Mouse (Mus musculus) bone marrow macrophage, adult 2 months (primary cell): ENCODE data around the gene Triobp. TPM values are rescaled to one million over a fixed set of nuclear protein-coding genes. Genes with fewer than 3 reads are reported as not detected.
A peak's percentile ranks its signal among the peaks of the same experiment; 100 is the strongest.

Source experiments
- H3K27ac ChIP-seq: 2 replicates; pipeline ENCODE4 v1.5.1; 2012; ENCODE audit warnings: low read depth, low read length; ENCODE audit not compliant: insufficient read depth
- H3K4me1 ChIP-seq: 2 replicates; pipeline ENCODE4 v1.6.1; 2012; ENCODE audit warnings: low read length; ENCODE audit not compliant: control insufficient read depth, insufficient read depth
- H3K4me3 ChIP-seq: 2 replicates; pipeline ENCODE4 v1.5.1; 2012; ENCODE audit warnings: mild to moderate bottlenecking, low read length, moderate library complexity; ENCODE audit not compliant: insufficient read depth
- CTCF ChIP-seq: IDR thresholded peaks from 2 replicates; pipeline ENCODE4 v1.5.1; 2012; ENCODE audit warnings: low read depth, mild to moderate bottlenecking, low read length, moderate library complexity
- POLR2A ChIP-seq: IDR thresholded peaks from 2 replicates; pipeline ENCODE4 v1.6.1; 2012; ENCODE audit warnings: mild to moderate bottlenecking, low read depth, low read length, borderline replicate concordance
- polyA plus RNA-seq: library from polyadenylated mRNA; stranded (reverse); fragments of >200 nt; gene quantifications from 2 replicates; pipeline ENCODE4 v1.2.4, GENCODE M21; 2012; ENCODE audit not compliant: missing spikeins, insufficient read depth, insufficient read length

Gene Triobp
- polyA plus RNA-seq, 1 experiment = 33.2 TPM

DNA sequence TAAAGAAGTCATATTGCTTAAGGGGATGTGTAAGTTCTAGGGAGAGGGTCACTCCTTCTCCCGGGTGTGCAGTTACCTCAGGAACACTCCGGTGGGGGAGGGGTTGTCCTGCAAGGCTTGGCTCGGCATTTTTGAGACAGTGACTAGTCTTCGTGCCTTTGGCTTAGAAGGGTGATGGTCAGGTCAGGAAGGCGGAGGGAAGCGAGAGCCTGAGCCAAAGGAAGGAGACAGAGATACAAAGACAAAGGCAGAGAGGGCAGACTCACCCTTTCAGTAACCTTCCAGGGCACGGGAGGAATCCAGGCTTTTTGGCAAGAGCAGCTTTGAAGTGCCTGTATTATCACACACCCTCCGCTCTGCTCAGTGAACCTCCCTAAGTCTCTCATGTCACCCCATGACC lies 22.4 kb upstream of the Triobp start:
- peaks cover 17% of the 10 kb centered on the region for H3K4me1 ChIP-seq
- TF ChIP-seq CTCF (no peak), POLR2A (no peak)
- H3K27ac ChIP-seq = no peak overlapping the region
- H3K4me3 ChIP-seq = no peak overlapping the region

DNA sequence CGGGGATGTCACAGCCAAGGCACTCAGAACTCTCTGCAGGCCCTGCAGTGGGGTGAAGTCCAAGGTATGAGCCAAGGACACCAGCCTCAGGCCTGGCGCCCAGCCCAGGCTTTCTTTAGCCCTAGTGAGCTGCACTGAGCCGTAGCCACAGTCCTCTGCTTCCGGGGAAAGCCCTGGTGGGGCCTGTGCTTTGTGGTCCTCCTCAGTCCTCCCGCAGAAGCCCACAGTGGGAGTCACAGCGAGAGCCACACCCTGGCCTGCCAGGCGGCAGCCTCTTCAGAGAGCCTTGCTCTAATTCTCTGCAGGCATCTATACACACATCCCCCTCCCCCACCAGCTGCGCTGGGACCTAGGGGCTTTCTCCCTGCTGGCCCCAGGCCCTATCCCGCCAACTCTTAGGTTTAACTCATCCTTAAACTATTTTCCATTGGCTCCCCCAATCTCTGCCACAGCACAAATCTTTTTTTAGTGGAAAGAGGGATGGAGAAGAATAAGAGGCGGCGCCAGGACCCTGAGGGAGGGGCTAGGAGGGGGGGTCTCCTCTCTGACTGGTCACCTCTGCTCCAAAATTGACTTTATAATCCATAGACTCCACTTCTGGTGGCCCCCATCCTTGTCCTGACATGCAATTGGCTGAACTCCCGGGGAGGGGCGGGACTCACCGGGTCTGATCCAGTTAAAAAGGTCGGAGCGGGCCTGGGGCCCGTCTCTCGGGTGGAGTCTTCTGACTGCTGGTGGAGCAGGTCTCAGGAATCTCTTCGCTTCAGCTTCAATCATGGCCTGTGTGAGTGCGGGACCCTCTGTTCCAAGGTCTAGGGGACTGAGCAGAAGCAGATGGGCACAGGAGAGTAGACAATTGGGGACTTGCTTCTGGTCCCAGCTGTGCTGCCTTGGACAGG lies 21.3 kb upstream of the Triobp start, which contains the start of gene Lgals1:
Gene Lgals1 (plus strand): TSS at position 705 of the 899 bp plus-strand sequence.
- H3K4me1 ChIP-seq = peaks cover 17% of the 10 kb centered on the region

DNA sequence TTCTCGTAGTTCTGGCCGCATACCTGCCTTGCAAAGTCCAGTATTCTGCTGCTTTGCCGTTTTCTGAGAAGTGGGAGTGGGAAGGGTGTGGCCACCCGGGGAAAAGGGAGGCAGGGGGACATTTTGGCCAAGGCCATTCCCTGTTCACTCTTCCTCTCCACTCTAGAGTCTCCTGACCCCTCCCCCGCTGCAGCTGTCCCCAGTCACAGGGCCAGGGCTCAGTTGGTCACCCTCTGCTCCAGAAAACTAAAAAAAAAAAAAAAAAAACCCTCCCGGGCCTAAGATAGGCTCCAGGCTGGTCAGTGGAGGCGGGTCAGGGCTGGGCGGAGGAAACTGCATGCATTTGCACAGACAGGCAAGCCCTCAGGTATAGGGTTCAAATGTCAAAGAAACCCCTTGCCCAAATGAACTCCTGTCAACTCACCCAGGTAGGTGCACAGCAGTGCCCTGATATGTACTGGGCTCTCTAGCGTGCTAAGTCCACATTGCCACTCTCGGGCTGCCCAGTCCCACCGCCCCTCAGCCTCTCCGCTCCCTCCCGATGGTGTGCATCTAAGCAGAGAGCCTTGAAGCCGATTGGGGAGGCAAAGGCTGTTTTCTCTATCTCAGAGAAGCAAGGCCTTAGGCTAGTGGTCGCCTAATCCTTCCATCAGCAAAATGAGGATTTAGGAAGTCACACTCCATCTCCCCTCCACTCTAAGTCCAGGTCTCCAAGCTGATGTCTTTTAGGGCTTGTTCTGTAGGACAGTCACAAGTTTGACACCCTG lies 20.3 kb upstream of the Triobp start:
- peak overlapping the region; percentile 93 for H3K27ac ChIP-seq
- TF ChIP-seq CTCF (no peak), POLR2A (no peak)
- peaks cover 17% of the 10 kb centered on the region for H3K4me1 ChIP-seq
- H3K4me3 ChIP-seq = peak overlapping the region; percentile 87

More for the DNA sequence above, 21.3 kb upstream of the Triobp start, which contains the start of gene Lgals1:
- peak; percentile 98 for TF ChIP-seq POLR2A
- TF ChIP-seq CTCF = no peak
- Histone ChIP-seq H3K27ac (peak within 1 kb of the TSS; percentile 93), H3K4me3 (peak within 1 kb of the TSS; percentile 87)

DNA sequence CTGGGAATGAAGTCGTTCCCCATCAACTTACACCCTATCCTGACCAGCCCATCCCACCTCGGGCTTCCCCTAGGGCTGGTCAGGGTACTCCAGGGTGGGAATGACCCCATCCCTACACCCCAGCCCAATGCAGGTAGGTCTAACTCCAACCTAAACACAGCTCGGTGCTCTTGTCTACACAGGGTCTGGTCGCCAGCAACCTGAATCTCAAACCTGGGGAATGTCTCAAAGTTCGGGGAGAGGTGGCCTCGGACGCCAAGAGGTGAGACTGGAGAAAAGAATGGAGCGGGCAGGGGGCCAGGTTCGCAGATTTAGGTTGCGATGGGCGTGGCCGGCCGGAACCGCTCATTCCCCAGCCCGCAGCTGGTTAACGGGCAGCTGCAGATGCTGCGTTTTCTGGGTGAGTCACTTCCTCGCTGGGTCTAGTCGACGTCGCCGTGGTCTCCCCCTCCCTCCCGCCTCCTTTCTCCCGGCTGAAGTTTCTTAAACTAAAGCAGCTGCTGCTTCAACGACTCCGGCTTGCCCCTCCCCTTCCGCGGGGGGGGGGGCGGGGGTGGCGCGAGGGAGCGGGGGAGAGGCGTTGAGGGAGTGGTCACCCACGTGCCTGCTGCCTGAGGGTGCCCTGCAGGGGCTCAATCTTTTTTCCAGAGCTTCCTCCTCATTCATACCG lies 19.6 kb upstream of the Triobp start:
- TF ChIP-seq CTCF (no peak), POLR2A (0 out of 2 replicates have a peak, but pooled peaks have one; percentile 37)
- Histone ChIP-seq H3K4me1 (peaks cover 17% of the 10 kb centered on the region), H3K4me3 (peak overlapping the region; percentile 87), H3K27ac (peak overlapping the region; percentile 93)

- Histone ChIP-seq H3K4me3 (peak overlapping the region; percentile 47), H3K27ac (peak overlapping the region; percentile 85), H3K4me1 (peaks cover 17% of the 10 kb centered on the region)
- TF ChIP-seq CTCF = no peak
- no peak for TF ChIP-seq POLR2A
Measured at GRCm38 (mm10) chr15:78928539-78928938, 19.0 kb upstream of the Triobp start.

DNA sequence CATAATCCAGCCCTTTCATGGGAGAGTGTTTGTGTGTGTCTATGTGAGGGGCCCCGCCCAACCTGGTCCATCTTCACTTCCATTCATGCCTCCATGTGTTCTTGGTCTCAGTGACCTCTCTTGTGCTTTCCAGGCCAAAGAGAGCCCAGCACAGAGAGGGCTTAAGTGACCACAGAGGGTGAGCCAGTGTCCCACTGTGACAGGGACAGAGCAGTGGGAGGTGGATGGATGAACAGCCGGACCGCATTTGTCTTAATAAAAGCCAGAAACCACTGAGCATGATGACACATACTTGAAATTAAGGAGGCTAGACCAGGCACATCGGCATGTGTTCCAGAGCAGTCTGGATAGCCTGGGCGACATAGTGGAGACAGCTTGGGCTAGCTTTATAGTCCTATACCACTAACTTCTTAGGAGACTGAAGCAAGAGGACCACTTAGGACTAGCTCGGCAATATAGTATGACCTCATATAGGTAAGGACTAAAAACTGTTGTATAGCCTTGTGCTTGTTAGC lies 17.3 kb upstream of the Triobp start:
- no peak overlapping the region for H3K27ac ChIP-seq
- no peak for TF ChIP-seq POLR2A
- no peak for TF ChIP-seq CTCF
- H3K4me3 ChIP-seq = no peak overlapping the region
- H3K4me1 ChIP-seq = peaks cover 15% of the 10 kb centered on the region

DNA sequence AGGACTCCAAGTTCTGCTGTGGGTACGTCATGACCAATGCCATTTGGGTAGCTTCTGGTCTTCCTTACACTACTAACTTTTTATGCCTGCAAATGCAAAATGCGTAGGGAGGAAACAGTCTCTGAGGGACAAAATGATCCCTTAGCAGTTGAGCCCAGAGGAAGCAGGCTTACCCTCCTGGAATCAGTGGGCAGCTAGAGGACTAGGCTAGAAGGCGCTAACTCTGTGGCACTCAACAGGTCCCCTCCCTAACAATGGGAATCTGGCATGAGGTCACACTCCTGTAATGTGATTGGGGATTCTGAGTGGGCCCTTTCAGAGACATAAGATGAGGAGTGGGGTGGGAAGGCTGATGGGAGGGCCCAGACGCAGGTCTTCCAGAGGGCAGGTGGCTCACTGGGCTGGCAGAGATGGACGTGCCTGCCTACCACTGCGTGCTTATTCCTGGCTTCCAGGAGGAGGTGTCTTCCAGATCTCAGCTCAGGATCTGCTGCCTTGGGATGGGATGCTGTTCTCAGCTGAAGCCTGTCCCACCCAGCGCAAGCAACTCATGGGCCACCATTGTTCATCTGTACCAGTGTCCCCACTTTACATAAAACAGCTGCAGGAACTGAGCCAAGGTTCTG lies 16.6 kb upstream of the Triobp start:
- Histone ChIP-seq H3K27ac (no peak overlapping the region), H3K4me3 (no peak overlapping the region), H3K4me1 (peaks cover 10% of the 10 kb centered on the region)
- TF ChIP-seq CTCF = no peak

GRCm38 (mm10) chr15:78931577-78931976 lies 15.9 kb upstream of the Triobp start:
- H3K4me1 ChIP-seq = peaks cover 11% of the 10 kb centered on the region
- no peak for TF ChIP-seq POLR2A
- peak; percentile 53; the same call in 1 of the 2 replicates for TF ChIP-seq CTCF
- H3K27ac ChIP-seq = no peak overlapping the region
- no peak overlapping the region for H3K4me3 ChIP-seq

DNA sequence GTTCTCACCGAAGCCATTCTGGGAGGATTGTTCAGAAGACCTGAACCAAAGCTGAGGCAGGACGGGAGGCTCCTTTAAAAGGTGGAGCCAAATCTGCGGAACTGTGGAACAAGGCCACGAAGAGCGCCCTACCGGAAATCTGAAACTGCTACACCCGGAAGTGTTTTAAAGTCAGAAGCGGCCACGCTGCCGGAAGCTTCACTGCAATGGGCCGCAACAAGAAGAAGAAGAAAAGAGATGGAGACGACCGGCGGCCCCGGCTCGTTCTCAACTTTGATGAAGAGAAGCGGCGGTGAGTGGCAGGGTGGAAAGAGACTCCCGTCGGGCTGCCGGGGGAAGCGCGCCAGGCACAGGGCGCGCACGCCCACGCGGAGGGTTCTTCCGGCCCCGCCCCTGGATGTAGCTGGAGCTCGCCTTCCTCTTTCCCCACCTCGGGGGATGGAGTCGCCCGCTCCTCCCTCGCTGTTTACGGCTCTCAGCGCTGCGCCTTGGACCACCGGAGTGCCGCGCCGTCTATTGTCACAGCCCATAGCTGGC lies 12.7 kb upstream of the Triobp start, which contains the start of gene Nol12:
Gene Nol12 (plus strand): TSS at position 150 of the 537 bp plus-strand sequence.
- peaks cover 7% of the 10 kb centered on the region for H3K4me1 ChIP-seq
- TF ChIP-seq POLR2A (0 out of 2 replicates have a peak, but pooled peaks have one; percentile 66), CTCF (no peak)

More for the DNA sequence above, 12.7 kb upstream of the Triobp start, which contains the start of gene Nol12:
- peak within 1 kb of the TSS; percentile 78 for H3K4me3 ChIP-seq
- peak within 1 kb of the TSS; percentile 88 for H3K27ac ChIP-seq
